Mouse (Mus musculus): ENCODE results near the gene Igsf10. TPM values are rescaled to one million over a fixed set of nuclear protein-coding genes. Genes with fewer than 3 reads are reported as not detected.

The Igsf10 gene
- polyA plus RNA-seq, 1 experiment from 2014 or later = 6.9 TPM

- no peak for ATAC-seq (replicated peaks; ENCODE audit: low FRiP score, low TSS enrichment, low read depth)
- H3K4me1 ChIP-seq (replicated peaks; ENCODE audit: control insufficient read depth, insufficient read depth, low read length) = no peaks in the 10 kb centered on the region
- no peak overlapping the region for H3K27ac ChIP-seq (ENCODE audit: low read depth)
- H3K36me3 ChIP-seq (ENCODE audit: control insufficient read depth, insufficient read depth, low read length) = no peaks in the 10 kb centered on the region
- WGBS = 80% methylated on average over 16 of the region's 16 CpGs
- no peak overlapping the region for H3K4me3 ChIP-seq (ENCODE audit: low read depth, low read length)
- H3K9me3 ChIP-seq (ENCODE audit: control insufficient read depth, low read length) = no peaks in the 10 kb centered on the region
- no peaks in the 10 kb centered on the region for H3K27me3 ChIP-seq (replicated peaks; ENCODE audit: control insufficient read depth, insufficient read depth, low read length)
- no peak overlapping the region for H3K9ac ChIP-seq (ENCODE audit: low read length)
- no peak for DNase-seq (ENCODE audit: low spot score)
- no peak overlapping the region for H3K4me2 ChIP-seq (ENCODE audit: low read length)
Measured at GRCm38 (mm10) chr3:59297653-59298052, 46.5 kb downstream of the Igsf10 start.

- H3K4me1 ChIP-seq (replicated peaks; ENCODE audit: control insufficient read depth, insufficient read depth, low read length) = no peaks in the 10 kb centered on the region
- no peak overlapping the region for H3K4me3 ChIP-seq (ENCODE audit: low read depth, low read length)
- no peak overlapping the region for H3K9ac ChIP-seq (ENCODE audit: low read length)
- no peak overlapping the region for H3K4me2 ChIP-seq (ENCODE audit: low read length)
- 87% methylated on average over 5 of the region's 5 CpGs for WGBS
- no peak for ATAC-seq (replicated peaks; ENCODE audit: low FRiP score, low TSS enrichment, low read depth)
- H3K27ac ChIP-seq (ENCODE audit: low read depth) = no peak overlapping the region
- no peaks in the 10 kb centered on the region for H3K9me3 ChIP-seq (ENCODE audit: control insufficient read depth, low read length)
- no peak for DNase-seq (ENCODE audit: low spot score)
- H3K36me3 ChIP-seq (ENCODE audit: control insufficient read depth, insufficient read depth, low read length) = no peaks in the 10 kb centered on the region
- H3K27me3 ChIP-seq (replicated peaks; ENCODE audit: control insufficient read depth, insufficient read depth, low read length) = no peaks in the 10 kb centered on the region
Measured at GRCm38 (mm10) chr3:59296563-59297130, 47.5 kb downstream of the Igsf10 start.

GRCm38 (mm10) chr3:59295699-59296562 lies 48.3 kb downstream of the Igsf10 start:
- ATAC-seq (replicated peaks; ENCODE audit: low FRiP score, low TSS enrichment, low read depth) (no peak), DNase-seq (ENCODE audit: low spot score) (no peak)
- Histone ChIP-seq H3K9me3 (ENCODE audit: control insufficient read depth, low read length) (no peaks in the 10 kb centered on the region), H3K9ac (ENCODE audit: low read length) (no peak overlapping the region), H3K4me3 (ENCODE audit: low read depth, low read length) (no peak overlapping the region), H3K27ac (ENCODE audit: low read depth) (no peak overlapping the region), H3K36me3 (ENCODE audit: control insufficient read depth, insufficient read depth, low read length) (no peaks in the 10 kb centered on the region), H3K4me2 (ENCODE audit: low read length) (no peak overlapping the region), H3K27me3 (replicated peaks; ENCODE audit: control insufficient read depth, insufficient read depth, low read length) (no peaks in the 10 kb centered on the region), H3K4me1 (replicated peaks; ENCODE audit: control insufficient read depth, insufficient read depth, low read length) (no peaks in the 10 kb centered on the region)
- WGBS = 90% methylated on average over 16 of the region's 16 CpGs

- H3K9me3 ChIP-seq (ENCODE audit: control insufficient read depth, low read length) = no peaks in the 10 kb centered on the region
Measured at GRCm38 (mm10) chr3:59293437-59294199, 50.6 kb downstream of the Igsf10 start.

GRCm38 (mm10) chr3:59290551-59290950 lies 53.6 kb downstream of the Igsf10 start:
- H3K27me3 ChIP-seq (replicated peaks; ENCODE audit: control insufficient read depth, insufficient read depth, low read length) = no peaks in the 10 kb centered on the region
- ATAC-seq (replicated peaks; ENCODE audit: low FRiP score, low TSS enrichment, low read depth) (no peak), DNase-seq (ENCODE audit: low spot score) (no peak)
- H3K36me3 ChIP-seq (ENCODE audit: control insufficient read depth, insufficient read depth, low read length) = no peaks in the 10 kb centered on the region
- H3K4me3 ChIP-seq (ENCODE audit: low read depth, low read length) = no peak overlapping the region
- no peaks in the 10 kb centered on the region for H3K9me3 ChIP-seq (ENCODE audit: control insufficient read depth, low read length)
- H3K9ac ChIP-seq (ENCODE audit: low read length) = no peak overlapping the region
- H3K4me2 ChIP-seq (ENCODE audit: low read length) = no peak overlapping the region
- WGBS = 60% methylated on average over 2 of the region's 2 CpGs
- H3K27ac ChIP-seq (ENCODE audit: low read depth) = no peak overlapping the region
- no peaks in the 10 kb centered on the region for H3K4me1 ChIP-seq (replicated peaks; ENCODE audit: control insufficient read depth, insufficient read depth, low read length)

More at GRCm38 (mm10) chr3:59293437-59294199, 50.6 kb downstream of the Igsf10 start:
- DNase-seq (ENCODE audit: low spot score) (no peak), ATAC-seq (replicated peaks; ENCODE audit: low FRiP score, low TSS enrichment, low read depth) (no peak)
- no peak overlapping the region for H3K27ac ChIP-seq (ENCODE audit: low read depth)
- H3K36me3 ChIP-seq (ENCODE audit: control insufficient read depth, insufficient read depth, low read length) = no peaks in the 10 kb centered on the region
- WGBS = 87% methylated on average over 5 of the region's 5 CpGs
- no peak overlapping the region for H3K4me2 ChIP-seq (ENCODE audit: low read length)
- no peaks in the 10 kb centered on the region for H3K27me3 ChIP-seq (replicated peaks; ENCODE audit: control insufficient read depth, insufficient read depth, low read length)
- H3K4me1 ChIP-seq (replicated peaks; ENCODE audit: control insufficient read depth, insufficient read depth, low read length) = no peaks in the 10 kb centered on the region
- H3K9ac ChIP-seq (ENCODE audit: low read length) = no peak overlapping the region
- H3K4me3 ChIP-seq (ENCODE audit: low read depth, low read length) = no peak overlapping the region

GRCm38 (mm10) chr3:59278620-59279019 lies 65.6 kb downstream of the Igsf10 start:
- no peak overlapping the region for H3K4me3 ChIP-seq (ENCODE audit: low read depth, low read length)
- no peaks in the 10 kb centered on the region for H3K9me3 ChIP-seq (ENCODE audit: control insufficient read depth, low read length)
- H3K4me1 ChIP-seq (replicated peaks; ENCODE audit: control insufficient read depth, insufficient read depth, low read length) = no peaks in the 10 kb centered on the region
- no peak overlapping the region for H3K9ac ChIP-seq (ENCODE audit: low read length)
- H3K36me3 ChIP-seq (ENCODE audit: control insufficient read depth, insufficient read depth, low read length) = no peaks in the 10 kb centered on the region
- H3K4me2 ChIP-seq (ENCODE audit: low read length) = no peak overlapping the region
- H3K27me3 ChIP-seq (replicated peaks; ENCODE audit: control insufficient read depth, insufficient read depth, low read length) = no peaks in the 10 kb centered on the region
- no peak for DNase-seq (ENCODE audit: low spot score)
- no peak for ATAC-seq (replicated peaks; ENCODE audit: low FRiP score, low TSS enrichment, low read depth)
- H3K27ac ChIP-seq (ENCODE audit: low read depth) = no peak overlapping the region

- ATAC-seq (replicated peaks; ENCODE audit: low FRiP score, low TSS enrichment, low read depth) = no peak
- Histone ChIP-seq H3K27ac (ENCODE audit: low read depth) (no peak overlapping the region), H3K4me2 (ENCODE audit: low read length) (no peak overlapping the region), H3K27me3 (replicated peaks; ENCODE audit: control insufficient read depth, insufficient read depth, low read length) (no peaks in the 10 kb centered on the region), H3K9ac (ENCODE audit: low read length) (no peak overlapping the region), H3K36me3 (ENCODE audit: control insufficient read depth, insufficient read depth, low read length) (no peaks in the 10 kb centered on the region), H3K4me1 (replicated peaks; ENCODE audit: control insufficient read depth, insufficient read depth, low read length) (no peaks in the 10 kb centered on the region), H3K9me3 (ENCODE audit: control insufficient read depth, low read length) (no peaks in the 10 kb centered on the region), H3K4me3 (ENCODE audit: low read depth, low read length) (no peak overlapping the region)
- DNase-seq (ENCODE audit: low spot score) = no peak
- WGBS = 89% methylated on average over 3 of the region's 3 CpGs
Measured at GRCm38 (mm10) chr3:59278254-59278533, 66.0 kb downstream of the Igsf10 start.

GRCm38 (mm10) chr3:59277502-59278253 lies 66.5 kb downstream of the Igsf10 start:
- Histone ChIP-seq H3K4me3 (ENCODE audit: low read depth, low read length) (no peak overlapping the region), H3K27me3 (replicated peaks; ENCODE audit: control insufficient read depth, insufficient read depth, low read length) (no peaks in the 10 kb centered on the region), H3K9me3 (ENCODE audit: control insufficient read depth, low read length) (no peaks in the 10 kb centered on the region), H3K27ac (ENCODE audit: low read depth) (no peak overlapping the region), H3K36me3 (ENCODE audit: control insufficient read depth, insufficient read depth, low read length) (no peaks in the 10 kb centered on the region), H3K4me2 (ENCODE audit: low read length) (no peak overlapping the region), H3K9ac (ENCODE audit: low read length) (no peak overlapping the region), H3K4me1 (replicated peaks; ENCODE audit: control insufficient read depth, insufficient read depth, low read length) (no peaks in the 10 kb centered on the region)
- ATAC-seq (replicated peaks; ENCODE audit: low FRiP score, low TSS enrichment, low read depth) = no peak
- DNase-seq (ENCODE audit: low spot score) = no peak
- WGBS = 48% methylated on average over 3 of the region's 3 CpGs

All from intestine, embryonic 14.5 days (tissue).